Mouse (Mus musculus) brown adipose tissue, adult 24 weeks (tissue): ENCODE results near the gene Tex52. TPM values are rescaled to one million over a fixed set of nuclear protein-coding genes. Genes with fewer than 3 reads are reported as not detected.

Experiments used
- H3K27ac ChIP-seq: fragments of 200-500 bp; replicated peaks from 2 replicates; pipeline ENCODE4 v1.5.1; 2012; ENCODE audit warnings: low read depth, mild to moderate bottlenecking, low read length
- H3K4me1 ChIP-seq: fragments of 200-500 bp; 2 replicates; pipeline ENCODE4 v1.6.1; 2012; ENCODE audit warnings: low read length, mixed read lengths; ENCODE audit not compliant: control insufficient read depth, insufficient read depth, insufficient read length
- H3K4me3 ChIP-seq: fragments of 200-500 bp; 2 replicates; pipeline ENCODE4 v1.5.1; 2012; ENCODE audit warnings: low read depth, mild to moderate bottlenecking, low read length, moderate library complexity; ENCODE audit not compliant: insufficient read depth
- polyA plus RNA-seq: library from polyadenylated mRNA; stranded (reverse); fragments of >200 nt; gene quantifications from 2 replicates; pipeline ENCODE4 v1.2.4, GENCODE M21; 2012; ENCODE audit not compliant: missing spikeins, insufficient read depth, insufficient read length

Tex52 gene
- polyA plus RNA-seq, 1 experiment, result not detected

GRCm38 (mm10) chr6:128429826-128430225, 54.6 kb downstream of the Tex52 start:
- no peak overlapping the region for H3K27ac ChIP-seq
- no peak overlapping the region for H3K4me3 ChIP-seq
- H3K4me1 ChIP-seq, result peaks cover 8% of the 10 kb centered on the region

GRCm38 (mm10) chr6:128432356-128432915, 57.2 kb downstream of the Tex52 start:
- Histone ChIP-seq H3K4me3 (no peak overlapping the region), H3K27ac (no peak overlapping the region), H3K4me1 (peaks cover 17% of the 10 kb centered on the region)

DNA sequence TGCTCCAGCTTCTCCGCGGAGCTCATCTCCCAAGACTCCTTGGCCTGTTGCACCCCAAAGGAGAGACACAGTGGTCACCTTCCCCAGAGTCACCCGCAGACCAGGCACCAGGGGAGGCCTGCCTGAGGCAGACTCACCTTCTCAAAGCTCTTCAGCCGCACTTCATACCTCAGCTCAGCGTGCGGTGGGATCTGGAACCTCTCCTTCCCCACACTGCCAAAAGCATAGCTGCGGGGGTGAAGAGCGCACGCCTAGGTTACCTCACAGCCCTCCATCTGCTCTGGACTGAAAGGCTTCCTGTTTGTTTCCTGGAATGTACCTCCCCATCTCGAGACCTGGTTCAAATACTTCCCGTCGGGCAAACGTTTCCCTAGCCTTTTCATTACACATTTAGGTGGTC, 58.3 kb downstream of the Tex52 start:
- Histone ChIP-seq H3K4me1 (peaks cover 17% of the 10 kb centered on the region), H3K4me3 (no peak overlapping the region), H3K27ac (no peak overlapping the region)

Other genes starting within 250 kb of the Tex52 start
- 7.5 and 8.8 TPM in 2 replicates for gene Tspan9, start 231.9 kb upstream of the Tex52 start, polyA plus RNA-seq
- gene Tead4, start 74.6 kb upstream of the Tex52 start, polyA plus RNA-seq, result 0.32 and 1.1 TPM in 2 replicates
- gene Tulp3, start 19.6 kb upstream of the Tex52 start, polyA plus RNA-seq, result 4.2 and 6.4 TPM in 2 replicates
- 11.1 and 13.1 TPM in 2 replicates for gene Rhno1, start 12.5 kb upstream of the Tex52 start, polyA plus RNA-seq
- 0.28 TPM in 1 of 2 replicates, not detected in the other for gene Foxm1, start 12.5 kb upstream of the Tex52 start, polyA plus RNA-seq
- gene Gm44596, start within 50 bp of the Tex52 start, polyA plus RNA-seq, result not detected in 2 replicates
- gene Nrip2, start 23.8 kb downstream of the Tex52 start, polyA plus RNA-seq, result 1.1 and 2.3 TPM in 2 replicates
- 6.9 and 18.1 TPM in 2 replicates for gene Itfg2, start 49.5 kb downstream of the Tex52 start, polyA plus RNA-seq
- gene Fkbp4, start 63.2 kb downstream of the Tex52 start, polyA plus RNA-seq, result 90.5 and 140 TPM in 2 replicates
- gene Pzp, start 151.3 kb downstream of the Tex52 start, polyA plus RNA-seq, result 4.1 TPM in 1 of 2 replicates, not detected in the other
- not detected in 2 replicates for gene A2ml1, start 206.2 kb downstream of the Tex52 start, polyA plus RNA-seq
- gene Klrb1a, start 248.1 kb downstream of the Tex52 start, polyA plus RNA-seq, result not detected in 2 replicates